Mouse (Mus musculus): ENCODE results near the gene Pih1d1. TPM values are rescaled to one million over a fixed set of nuclear protein-coding genes. Genes with fewer than 3 reads are reported as not detected.
A peak's percentile ranks its signal among the peaks of the same experiment; 100 is the strongest.

The Pih1d1 gene
- polyA plus RNA-seq, 1 experiment from 2014 or later: 42.3 TPM

DNA sequence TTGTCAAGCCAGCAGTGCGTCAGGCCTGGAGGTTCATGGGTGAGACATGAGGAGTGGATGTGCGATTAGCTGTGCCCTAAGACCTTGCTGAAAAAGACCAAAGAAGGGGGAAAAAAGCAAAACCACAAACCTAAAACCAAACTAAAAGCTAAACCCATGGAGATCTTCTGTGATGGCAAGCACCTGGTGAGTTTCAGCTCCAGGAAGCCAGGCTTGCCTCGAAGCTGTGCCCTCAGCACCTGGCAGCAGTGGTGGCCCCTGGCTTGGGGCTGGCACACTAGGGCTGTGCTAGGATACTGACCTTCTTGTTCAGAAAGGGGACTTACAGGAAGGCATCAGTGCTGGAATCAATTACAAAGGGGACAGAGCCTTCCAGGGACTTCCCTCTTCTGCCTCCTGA is 12.8 kb upstream of the Pih1d1 start:
- Histone ChIP-seq H3K36me3 (ENCODE audit: control insufficient read depth, insufficient read depth) (no peaks in the 10 kb centered on the region; the same call in 1 of the 2 replicates), H3K9ac (ENCODE audit: low read depth, low read length) (no peak overlapping the region), H3K4me1 (ENCODE audit: control insufficient read depth, low read depth, low read length) (peaks cover 21% of the 10 kb centered on the region), H3K27me3 (ENCODE audit: control insufficient read depth, insufficient read depth, low read depth, low read length) (no peaks in the 10 kb centered on the region), H3K4me3 (ENCODE audit: low read depth, low read length) (no peak overlapping the region), H3K9me3 (replicated peaks; ENCODE audit: control insufficient read depth, low read length) (no peaks in the 10 kb centered on the region), H3K27ac (ENCODE audit: low read length) (no peak overlapping the region), H3K4me2 (ENCODE audit: low read depth, low read length) (no peak overlapping the region)
- ATAC-seq (ENCODE audit: low read depth): no peak
- 74% methylated on average over 3 of the region's 3 CpGs for WGBS (ENCODE audit: insufficient replicate concordance)

- no peaks in the 10 kb centered on the region for H3K9me3 ChIP-seq (replicated peaks; ENCODE audit: control insufficient read depth, low read length)
- ATAC-seq (ENCODE audit: low read depth): no peak
- H3K4me2 ChIP-seq (ENCODE audit: low read depth, low read length): no peak overlapping the region
- H3K9ac ChIP-seq (ENCODE audit: low read depth, low read length): no peak overlapping the region
- H3K36me3 ChIP-seq (ENCODE audit: control insufficient read depth, insufficient read depth): no peaks in the 10 kb centered on the region; the same call in 1 of the 2 replicates
- H3K27me3 ChIP-seq (ENCODE audit: control insufficient read depth, insufficient read depth, low read depth, low read length): no peaks in the 10 kb centered on the region
- WGBS (ENCODE audit: insufficient replicate concordance): 77% methylated on average over 5 of the region's 5 CpGs
- no peak overlapping the region for H3K4me3 ChIP-seq (ENCODE audit: low read depth, low read length)
- peaks cover 18% of the 10 kb centered on the region for H3K4me1 ChIP-seq (ENCODE audit: control insufficient read depth, low read depth, low read length)
- H3K27ac ChIP-seq (ENCODE audit: low read length): no peak overlapping the region
These were observed 12.2 kb upstream of the Pih1d1 start for GRCm38 (mm10) chr7:45141914-45142313.

DNA sequence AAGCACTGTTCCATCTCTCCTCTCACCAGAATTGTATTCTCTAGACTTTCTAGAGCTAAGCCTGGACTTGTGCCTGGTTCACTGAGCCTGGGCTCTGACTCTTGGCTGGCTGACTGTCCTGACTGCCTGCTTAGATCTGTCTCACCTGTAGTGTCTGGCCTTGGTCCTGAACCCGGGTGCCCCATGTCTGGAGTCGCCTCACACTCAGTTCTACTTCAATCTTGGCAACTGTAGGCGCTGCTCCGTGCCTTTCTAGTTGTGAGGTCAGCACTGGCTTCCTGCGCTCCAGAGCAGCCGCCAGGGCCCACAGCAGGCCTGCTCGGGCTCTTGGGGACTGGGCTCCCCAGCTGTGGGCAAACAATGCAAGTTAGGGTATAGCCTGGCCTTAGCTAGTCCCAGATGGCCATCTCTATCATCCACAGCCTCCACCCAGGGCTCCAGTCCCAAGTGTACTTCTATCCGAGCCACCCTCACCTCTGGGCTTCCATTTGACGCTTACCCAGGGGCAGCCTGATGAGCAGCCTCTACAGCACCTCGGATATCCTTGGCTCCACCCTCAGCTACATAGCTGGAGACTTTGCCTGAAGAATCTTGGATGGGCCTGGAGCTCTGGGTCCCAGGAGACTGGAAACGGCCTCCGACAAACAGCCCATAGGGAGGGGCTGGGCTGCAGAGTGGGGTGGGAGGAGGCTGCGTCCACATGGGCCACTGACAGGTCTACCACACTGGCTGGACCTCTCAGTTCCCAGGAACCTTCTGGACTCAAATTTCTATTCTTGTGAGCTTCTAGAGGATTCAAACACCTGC is 9.5 kb upstream of the Pih1d1 start:
- 77% methylated on average over 13 of the region's 13 CpGs for WGBS (ENCODE audit: insufficient replicate concordance)
- H3K9me3 ChIP-seq (replicated peaks; ENCODE audit: control insufficient read depth, low read length): no peaks in the 10 kb centered on the region
- no peak overlapping the region for H3K9ac ChIP-seq (ENCODE audit: low read depth, low read length)
- H3K36me3 ChIP-seq (ENCODE audit: control insufficient read depth, insufficient read depth): no peaks in the 10 kb centered on the region; the same call in 1 of the 2 replicates
- H3K4me2 ChIP-seq (ENCODE audit: low read depth, low read length): no peak overlapping the region
- H3K4me1 ChIP-seq (ENCODE audit: control insufficient read depth, low read depth, low read length): no peaks in the 10 kb centered on the region; the same call in 1 of the 2 replicates
- no peak overlapping the region for H3K4me3 ChIP-seq (ENCODE audit: low read depth, low read length)
- no peak for ATAC-seq (ENCODE audit: low read depth)
- H3K27ac ChIP-seq (ENCODE audit: low read length): no peak overlapping the region
- H3K27me3 ChIP-seq (ENCODE audit: control insufficient read depth, insufficient read depth, low read depth, low read length): no peaks in the 10 kb centered on the region

- no peak overlapping the region for H3K4me3 ChIP-seq (ENCODE audit: low read depth, low read length)
- ATAC-seq (ENCODE audit: low read depth): no peak
- H3K9me3 ChIP-seq (replicated peaks; ENCODE audit: control insufficient read depth, low read length): no peaks in the 10 kb centered on the region
- H3K4me2 ChIP-seq (ENCODE audit: low read depth, low read length): no peak overlapping the region
- 85% methylated on average over 8 of the region's 8 CpGs for WGBS (ENCODE audit: insufficient replicate concordance)
- no peaks in the 10 kb centered on the region for H3K27me3 ChIP-seq (ENCODE audit: control insufficient read depth, insufficient read depth, low read depth, low read length)
- no peaks in the 10 kb centered on the region; the same call in none of the 2 replicates for H3K4me1 ChIP-seq (ENCODE audit: control insufficient read depth, low read depth, low read length)
- H3K36me3 ChIP-seq (ENCODE audit: control insufficient read depth, insufficient read depth): no peaks in the 10 kb centered on the region; the same call in 1 of the 2 replicates
- no peak overlapping the region for H3K27ac ChIP-seq (ENCODE audit: low read length)
- H3K9ac ChIP-seq (ENCODE audit: low read depth, low read length): no peak overlapping the region
These were observed 8.6 kb upstream of the Pih1d1 start for GRCm38 (mm10) chr7:45145460-45145859.

- no peaks in the 10 kb centered on the region; the same call in 1 of the 2 replicates for H3K36me3 ChIP-seq (ENCODE audit: control insufficient read depth, insufficient read depth)
- ATAC-seq (ENCODE audit: low read depth): no peak
- no peaks in the 10 kb centered on the region for H3K27me3 ChIP-seq (ENCODE audit: control insufficient read depth, insufficient read depth, low read depth, low read length)
- peak overlapping the region; percentile 1; the same call in 1 of the 2 replicates for H3K9ac ChIP-seq (ENCODE audit: low read depth, low read length)
- H3K4me3 ChIP-seq (ENCODE audit: low read depth, low read length): no peak overlapping the region
- H3K9me3 ChIP-seq (replicated peaks; ENCODE audit: control insufficient read depth, low read length): no peaks in the 10 kb centered on the region
- H3K27ac ChIP-seq (ENCODE audit: low read length): no peak overlapping the region
- no peaks in the 10 kb centered on the region; the same call in none of the 2 replicates for H3K4me1 ChIP-seq (ENCODE audit: control insufficient read depth, low read depth, low read length)
- WGBS (ENCODE audit: insufficient replicate concordance): 87% methylated on average over 11 of the region's 11 CpGs
- H3K4me2 ChIP-seq (ENCODE audit: low read depth, low read length): no peak overlapping the region
These were observed 6.8 kb upstream of the Pih1d1 start for GRCm38 (mm10) chr7:45147267-45147666.

DNA sequence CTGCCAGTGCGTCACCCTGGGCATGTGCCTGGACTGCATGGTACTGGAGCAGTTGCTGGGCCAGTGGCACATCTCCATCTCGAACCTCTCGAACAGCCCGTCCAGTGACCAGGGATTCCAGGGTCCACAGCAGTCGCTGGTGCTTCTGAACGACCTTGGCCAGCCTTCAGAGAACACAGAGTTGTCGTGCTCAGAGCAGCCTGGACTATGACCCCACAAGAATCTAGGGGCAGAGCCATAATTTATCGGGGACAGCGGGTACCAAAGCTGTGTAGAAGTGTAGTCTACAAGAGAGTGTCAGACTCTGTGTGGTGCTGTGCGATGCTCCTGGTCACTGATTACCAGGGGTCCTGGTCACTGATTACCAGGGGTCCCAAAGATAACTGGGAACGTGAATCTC is 6.2 kb upstream of the Pih1d1 start:
- Histone ChIP-seq H3K4me3 (ENCODE audit: low read depth, low read length) (no peak overlapping the region), H3K4me1 (ENCODE audit: control insufficient read depth, low read depth, low read length) (no peaks in the 10 kb centered on the region; the same call in none of the 2 replicates), H3K27ac (ENCODE audit: low read length) (no peak overlapping the region; the same call in 1 of the 2 replicates), H3K36me3 (ENCODE audit: control insufficient read depth, insufficient read depth) (no peaks in the 10 kb centered on the region; the same call in 1 of the 2 replicates), H3K9ac (ENCODE audit: low read depth, low read length) (peak overlapping the region; percentile 1; the same call in 1 of the 2 replicates), H3K27me3 (ENCODE audit: control insufficient read depth, insufficient read depth, low read depth, low read length) (no peaks in the 10 kb centered on the region), H3K9me3 (replicated peaks; ENCODE audit: control insufficient read depth, low read length) (no peaks in the 10 kb centered on the region), H3K4me2 (ENCODE audit: low read depth, low read length) (no peak overlapping the region)
- ATAC-seq (ENCODE audit: low read depth): peak; percentile 62
- 66% methylated on average over 11 of the region's 11 CpGs for WGBS (ENCODE audit: insufficient replicate concordance)

DNA sequence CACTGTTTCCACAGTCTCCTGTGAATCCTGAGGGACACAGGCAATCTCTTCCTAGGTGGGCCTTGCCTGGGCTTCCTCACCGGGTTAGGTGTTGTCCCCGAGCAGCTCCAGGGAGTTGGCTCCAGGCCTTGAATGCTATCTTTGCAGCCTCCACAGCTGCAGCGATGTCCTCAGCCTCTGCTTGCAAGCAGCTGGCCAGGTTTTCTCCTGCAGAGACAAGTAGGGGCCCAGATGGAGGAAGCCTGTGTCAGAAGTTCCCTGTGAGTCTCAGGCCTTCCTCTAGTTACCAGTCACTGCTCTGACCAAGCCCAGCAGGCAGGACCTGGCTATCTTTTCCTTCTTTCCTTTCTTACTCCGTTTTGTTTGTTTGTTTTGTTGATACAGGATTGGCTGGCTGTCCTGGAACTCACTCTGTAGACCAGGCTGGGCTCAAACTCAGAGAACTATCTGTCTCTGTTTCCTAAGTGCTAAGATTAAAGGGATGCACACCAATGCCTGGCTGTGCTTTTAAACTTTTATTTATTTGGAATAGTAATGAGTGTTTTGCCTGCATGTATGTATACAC is 5.5 kb upstream of the Pih1d1 start:
- Histone ChIP-seq H3K36me3 (ENCODE audit: control insufficient read depth, insufficient read depth) (no peaks in the 10 kb centered on the region), H3K9ac (ENCODE audit: low read depth, low read length) (no peak overlapping the region), H3K27ac (ENCODE audit: low read length) (no peak overlapping the region), H3K4me3 (ENCODE audit: low read depth, low read length) (no peak overlapping the region), H3K4me2 (ENCODE audit: low read depth, low read length) (no peak overlapping the region), H3K4me1 (ENCODE audit: control insufficient read depth, low read depth, low read length) (no peaks in the 10 kb centered on the region; the same call in none of the 2 replicates), H3K9me3 (replicated peaks; ENCODE audit: control insufficient read depth, low read length) (no peaks in the 10 kb centered on the region), H3K27me3 (ENCODE audit: control insufficient read depth, insufficient read depth, low read depth, low read length) (no peaks in the 10 kb centered on the region)
- 52% methylated on average over 4 of the region's 4 CpGs for WGBS (ENCODE audit: insufficient replicate concordance)
- no peak for ATAC-seq (ENCODE audit: low read depth)

DNA sequence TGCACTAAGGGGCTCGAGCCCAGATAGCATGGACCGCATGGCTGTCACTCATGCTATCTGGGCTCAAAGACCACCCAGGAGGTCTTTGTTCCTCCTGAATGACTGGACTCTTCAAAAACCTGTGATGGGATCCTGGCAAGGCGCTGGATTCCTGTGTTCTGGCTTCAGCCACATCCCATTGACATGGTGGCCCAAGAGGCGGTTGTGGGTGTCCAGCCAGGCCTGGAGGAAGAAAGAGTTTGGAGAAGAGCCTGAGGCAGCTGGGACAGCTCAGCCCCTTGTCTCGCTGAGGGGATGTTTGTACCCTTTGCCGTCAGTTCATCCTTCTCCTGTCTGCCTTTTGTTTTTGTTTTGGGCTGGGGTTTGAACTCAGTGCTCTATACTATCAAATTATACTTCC is 4.6 kb upstream of the Pih1d1 start:
- Histone ChIP-seq H3K4me3 (ENCODE audit: low read depth, low read length) (no peak overlapping the region), H3K36me3 (ENCODE audit: control insufficient read depth, insufficient read depth) (no peaks in the 10 kb centered on the region), H3K27ac (ENCODE audit: low read length) (no peak overlapping the region), H3K27me3 (ENCODE audit: control insufficient read depth, insufficient read depth, low read depth, low read length) (no peaks in the 10 kb centered on the region), H3K4me1 (ENCODE audit: control insufficient read depth, low read depth, low read length) (peaks cover under 1% of the 10 kb centered on the region), H3K9me3 (replicated peaks; ENCODE audit: control insufficient read depth, low read length) (no peaks in the 10 kb centered on the region), H3K9ac (ENCODE audit: low read depth, low read length) (no peak overlapping the region), H3K4me2 (ENCODE audit: low read depth, low read length) (no peak overlapping the region)
- WGBS (ENCODE audit: insufficient replicate concordance): 75% methylated on average over 6 of the region's 6 CpGs
- no peak for ATAC-seq (ENCODE audit: low read depth)

DNA sequence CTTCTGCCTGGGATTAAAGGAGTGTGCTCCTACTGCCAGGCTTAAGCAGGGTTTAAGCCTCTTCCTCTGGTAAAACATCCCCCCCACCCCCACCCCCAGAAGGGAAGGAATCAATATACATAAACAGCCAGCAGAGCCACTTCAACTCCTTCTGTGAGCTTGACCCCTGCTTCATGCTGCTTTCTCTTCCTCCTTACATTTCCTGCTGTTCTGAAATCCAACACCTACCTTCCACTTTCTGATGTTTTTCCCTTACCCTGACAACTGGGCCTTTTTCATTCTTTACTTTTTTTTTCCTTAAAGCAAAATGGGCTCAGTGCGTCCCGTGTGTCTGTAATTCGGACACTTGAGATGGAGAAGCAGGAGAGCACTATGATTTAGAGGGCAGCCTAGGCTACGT is 3.8 kb upstream of the Pih1d1 start:
- Histone ChIP-seq H3K4me2 (ENCODE audit: low read depth, low read length) (no peak overlapping the region), H3K27ac (ENCODE audit: low read length) (no peak overlapping the region), H3K27me3 (ENCODE audit: control insufficient read depth, insufficient read depth, low read depth, low read length) (no peaks in the 10 kb centered on the region), H3K9ac (ENCODE audit: low read depth, low read length) (no peak overlapping the region), H3K36me3 (ENCODE audit: control insufficient read depth, insufficient read depth) (no peaks in the 10 kb centered on the region), H3K9me3 (replicated peaks; ENCODE audit: control insufficient read depth, low read length) (no peaks in the 10 kb centered on the region), H3K4me3 (ENCODE audit: low read depth, low read length) (no peak overlapping the region), H3K4me1 (ENCODE audit: control insufficient read depth, low read depth, low read length) (peaks cover 6% of the 10 kb centered on the region)
- WGBS (ENCODE audit: insufficient replicate concordance): 64% methylated on average over 4 of the region's 4 CpGs
- no peak for ATAC-seq (ENCODE audit: low read depth)
